Mouse (Mus musculus) bone marrow, adult 2 months (tissue): ENCODE results near the gene Rtn1. TPM values are rescaled to one million over a fixed set of nuclear protein-coding genes. Genes with fewer than 3 reads are reported as not detected.

Experiments
- H3K27ac ChIP-seq: fragments of 200-500 bp; 2 replicates; pipeline ENCODE4 v1.5.1; 2012; ENCODE audit warnings: low read depth, mild to moderate bottlenecking, control low read depth, inconsistent platforms, low read length; ENCODE audit not compliant: control insufficient read depth, poor library complexity, insufficient read depth
- H3K4me1 ChIP-seq: fragments of 200-500 bp; 2 replicates; pipeline ENCODE4 v1.6.1; 2011; ENCODE audit warnings: low read length; ENCODE audit not compliant: control insufficient read depth, insufficient read depth
- H3K4me3 ChIP-seq: fragments of 200-500 bp; replicated peaks from 2 replicates; pipeline ENCODE3; 2011; ENCODE audit warnings: mild to moderate bottlenecking, low read depth, low read length, control low read depth; ENCODE audit not compliant: control insufficient read depth
- CTCF ChIP-seq: fragments of 200-500 bp; IDR thresholded peaks from 2 replicates; pipeline ENCODE4 v1.5.1; 2011; ENCODE audit warnings: low read length, control low read depth; ENCODE audit not compliant: control insufficient read depth, insufficient read depth
- POLR2A ChIP-seq: fragments of 200-500 bp; IDR thresholded peaks from 2 replicates; pipeline ENCODE4 v1.6.1; 2011; ENCODE audit warnings: low read depth, mild to moderate bottlenecking, control low read depth, low read length, borderline replicate concordance; ENCODE audit not compliant: control insufficient read depth
- WGBS: fragments of 180-500 bp; shearing (Covaris S2); methylation state at CpG from one replicate; pipeline ENCODE4 v1.1.7; 2018; 5-methylcytosine and 5-hydroxymethylcytosine counted together
- polyA plus RNA-seq: library from polyadenylated mRNA; stranded (reverse); fragments of >200 nt; gene quantifications from 2 replicates; pipeline ENCODE4 v1.2.4, GENCODE M21; 2011; ENCODE audit warnings: low replicate concordance; ENCODE audit not compliant: missing spikeins, insufficient read depth, insufficient read length

Rtn1 gene
- polyA plus RNA-seq, 1 experiment: not detected

- Histone ChIP-seq H3K27ac (no peak overlapping the region), H3K4me1 (no peaks in the 10 kb centered on the region), H3K4me3 (no peak overlapping the region)
- 84% methylated on average over 3 of the region's 3 CpGs for WGBS
- TF ChIP-seq CTCF (no peak), POLR2A (no peak)
Measured at GRCm38 (mm10) chr12:72265261-72266228, 143.3 kb downstream of the Rtn1 start.

GRCm38 (mm10) chr12:72263213-72264103 is 145.4 kb downstream of the Rtn1 start:
- Histone ChIP-seq H3K27ac (no peak overlapping the region), H3K4me3 (no peak overlapping the region), H3K4me1 (no peaks in the 10 kb centered on the region)
- 71% methylated on average over 12 of the region's 12 CpGs for WGBS
- TF ChIP-seq POLR2A: no peak
- no peak for TF ChIP-seq CTCF

GRCm38 (mm10) chr12:72257000-72257399 is 151.9 kb downstream of the Rtn1 start:
- no peak overlapping the region for H3K4me3 ChIP-seq
- H3K4me1 ChIP-seq: no peaks in the 10 kb centered on the region
- H3K27ac ChIP-seq: no peak overlapping the region
- TF ChIP-seq POLR2A: no peak
- WGBS: 71% methylated on average over 6 of the region's 6 CpGs

GRCm38 (mm10) chr12:72253040-72253439 is 155.8 kb downstream of the Rtn1 start:
- Histone ChIP-seq H3K4me1 (no peaks in the 10 kb centered on the region), H3K27ac (no peak overlapping the region), H3K4me3 (no peak overlapping the region)
- WGBS: 66% methylated on average over 3 of the region's 3 CpGs
- TF ChIP-seq POLR2A (no peak), CTCF (no peak)

- H3K4me3 ChIP-seq: no peak overlapping the region
- TF ChIP-seq POLR2A (no peak), CTCF (no peak)
- 87% methylated on average over 10 of the region's 10 CpGs for WGBS
- no peak overlapping the region for H3K27ac ChIP-seq
- no peaks in the 10 kb centered on the region for H3K4me1 ChIP-seq
Measured at GRCm38 (mm10) chr12:72251890-72252445, 156.9 kb downstream of the Rtn1 start.

- H3K27ac ChIP-seq: no peak overlapping the region
- no peaks in the 10 kb centered on the region for H3K4me1 ChIP-seq
- no peak overlapping the region for H3K4me3 ChIP-seq
- WGBS: 95% methylated on average over 1 of the region's 1 CpGs
- no peak for TF ChIP-seq POLR2A
- TF ChIP-seq CTCF: no peak
Measured at GRCm38 (mm10) chr12:72244951-72245350, 163.9 kb downstream of the Rtn1 start.

- 59% methylated on average over 6 of the region's 6 CpGs for WGBS
- Histone ChIP-seq H3K4me3 (no peak overlapping the region), H3K4me1 (no peaks in the 10 kb centered on the region), H3K27ac (no peak overlapping the region)
- TF ChIP-seq CTCF: no peak
- no peak for TF ChIP-seq POLR2A
Measured at GRCm38 (mm10) chr12:72242807-72243206, 166.0 kb downstream of the Rtn1 start.

GRCm38 (mm10) chr12:72240506-72240905 is 168.3 kb downstream of the Rtn1 start:
- no peak overlapping the region for H3K27ac ChIP-seq
- TF ChIP-seq CTCF (no peak), POLR2A (no peak)
- H3K4me1 ChIP-seq: no peaks in the 10 kb centered on the region
- no peak overlapping the region for H3K4me3 ChIP-seq
